8 mouse cellular contexts compared by ENCODE assay signal in the genomic region with DNA sequence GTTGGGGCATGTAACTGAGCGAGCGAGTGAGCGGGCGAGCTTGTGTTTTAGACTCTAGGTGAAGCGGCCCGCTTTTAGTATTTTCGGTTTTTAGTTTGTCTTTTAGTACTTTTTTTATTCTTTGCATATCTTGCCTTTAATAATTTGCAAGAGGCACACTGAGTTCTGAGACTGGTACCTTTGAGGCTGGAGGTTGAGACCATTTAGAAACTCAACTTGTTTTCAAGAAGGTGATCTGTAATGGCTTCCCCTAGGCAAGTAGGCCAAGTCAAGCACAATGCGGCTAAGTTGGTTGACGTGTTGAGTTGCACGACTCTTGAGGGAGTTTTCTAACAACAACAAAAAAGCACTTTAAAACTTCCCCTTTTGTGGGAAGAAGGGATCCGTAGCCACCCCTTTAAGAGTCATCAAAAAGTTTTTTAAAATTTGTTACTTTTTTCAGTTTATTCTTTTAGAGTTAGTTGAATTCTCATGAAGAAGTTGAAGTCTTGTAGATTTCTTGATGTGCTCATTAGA. TPM values are rescaled to one million over a fixed set of nuclear protein-coding genes. Genes with fewer than 3 reads are reported as not detected.
DNase-seq lines count a peak whose midpoint lies in the region; ATAC-seq and TF ChIP-seq lines count a peak whose summit lies in the region.

No protein-coding gene starts in this region.

- peak overlapping the region; percentile 80 for H3K9ac ChIP-seq in hindbrain, embryonic 16.5 days (ENCODE audit: low read depth, low read length)

- H3K36me3 ChIP-seq in hindbrain, embryonic 16.5 days (ENCODE audit: control insufficient read depth, insufficient read depth, low read length) = peaks cover 6% of the 10 kb centered on the region; the same call in 1 of the 2 replicates

- no peak for TF ChIP-seq CTCF in layer of hippocampus, adult 2 months (conservative IDR thresholded peaks at IDR 0.05)

- no peaks in the 10 kb centered on the region for H3K9me3 ChIP-seq in hindbrain, embryonic 16.5 days (ENCODE audit: control insufficient read depth, low read length)

- peak overlapping the region; percentile 72 for H3K27ac ChIP-seq in layer of hippocampus, adult 2 months
- peak overlapping the region; percentile 88; the same call in 1 of the 2 replicates for H3K27ac ChIP-seq in hindbrain, embryonic 16.5 days (ENCODE audit: low read depth, low read length)

- no peaks in the 10 kb centered on the region; the same call in 1 of the 2 replicates for H3K4me1 ChIP-seq in hindbrain, embryonic 16.5 days (ENCODE audit: control insufficient read depth, insufficient read depth, low read depth, low read length)

- H3K27me3 ChIP-seq in hindbrain, embryonic 16.5 days (replicated peaks; ENCODE audit: control insufficient read depth, insufficient read depth, low read length) = no peaks in the 10 kb centered on the region

- no peak for DNase-seq in layer of hippocampus, adult 2 months (ENCODE audit: low spot score in 2 of 2)
- DNase-seq in layer of hippocampus, adult 9-10 months (ENCODE audit: low spot score) = no peak
- peak; percentile 67 for DNase-seq in embryo, embryonic 10 days (ENCODE audit: low spot score)
- no peak for DNase-seq in frontal cortex, postnatal 10 days (ENCODE audit: low spot score in 2 of 2)
- DNase-seq in urinary bladder, adult 2 months (ENCODE audit: low spot score) = no peak
- DNase-seq in right cerebral cortex, postnatal 25 days = no peak

- ATAC-seq in hindbrain, embryonic 16.5 days = no peak
- peak; percentile 39 for ATAC-seq in megakaryocyte, adult 5-6 weeks (ENCODE audit: poor library complexity, severe bottlenecking)

- H3K4me2 ChIP-seq in hindbrain, embryonic 16.5 days (ENCODE audit: low read length) = peak overlapping the region; percentile 93

- H3K4me3 ChIP-seq in layer of hippocampus, adult 2 months = peak overlapping the region; percentile 72
- peak overlapping the region; percentile 81 for H3K4me3 ChIP-seq in hindbrain, embryonic 16.5 days (ENCODE audit: low read length)

- 3% methylated on average over 11 of the region's 11 CpGs for WGBS in hindbrain, embryonic 16.5 days

RNA-seq across cellular contexts. Expression of a gene that starts 1.7 kb away (rescaled TPM):
- 1 to 10 TPM; 3.4 to 4.4 TPM for total RNA-seq in layer of hippocampus, adult 2 months (2021)
- polyA plus RNA-seq in hindbrain, embryonic 16.5 days (2015; fragmentation: Nextera tagmentation; extraction: Ambion mirVana) = 5.9 and 6.9 TPM in 2 replicates
- 19.9 and 21.1 TPM in 2 replicates for total RNA-seq in megakaryocyte, adult 5-6 weeks (2015)
- total RNA-seq in megakaryocyte, adult 5-6 weeks (2017) = 31.5 and 37.9 TPM in 2 replicates
- polyA plus RNA-seq in urinary bladder, adult 2 months (2012; rRNA removed) = 12.4 and 14.3 TPM in 2 replicates

RNA-seq across cellular contexts. Expression of a gene that starts 42.9 kb away (rescaled TPM):
- total RNA-seq in layer of hippocampus, adult 2 months (2021) = 10 to 100 TPM; 25.7 to 25.9 TPM
- 33.2 and 34.7 TPM in 2 replicates for polyA plus RNA-seq in hindbrain, embryonic 16.5 days (2015; fragmentation: Nextera tagmentation; extraction: Ambion mirVana)
- 18.0 and 24.7 TPM in 2 replicates for total RNA-seq in megakaryocyte, adult 5-6 weeks (2015)
- total RNA-seq in megakaryocyte, adult 5-6 weeks (2017) = 10.2 and 15.8 TPM in 2 replicates
- polyA plus RNA-seq in urinary bladder, adult 2 months (2012; rRNA removed) = 13.3 TPM in 2 replicates

RNA-seq across cellular contexts. Expression of a gene that starts 43.0 kb away (rescaled TPM):
- 10 to 100 TPM; 48.3 to 51.5 TPM for total RNA-seq in layer of hippocampus, adult 2 months (2021)
- polyA plus RNA-seq in hindbrain, embryonic 16.5 days (2015; fragmentation: Nextera tagmentation; extraction: Ambion mirVana) = 52.4 and 59.2 TPM in 2 replicates
- 60.9 and 79.2 TPM in 2 replicates for total RNA-seq in megakaryocyte, adult 5-6 weeks (2015)
- 100 and 101 TPM in 2 replicates for total RNA-seq in megakaryocyte, adult 5-6 weeks (2017)
- 30.9 and 32.3 TPM in 2 replicates for polyA plus RNA-seq in urinary bladder, adult 2 months (2012; rRNA removed)

RNA-seq across cellular contexts. Expression of a gene that starts 55.7 kb away (rescaled TPM):
- total RNA-seq in layer of hippocampus, adult 2 months (2021) = not detected
- 0.80 and 1.5 TPM in 2 replicates for polyA plus RNA-seq in hindbrain, embryonic 16.5 days (2015; fragmentation: Nextera tagmentation; extraction: Ambion mirVana)
- 2.2 and 4.9 TPM in 2 replicates for total RNA-seq in megakaryocyte, adult 5-6 weeks (2015)
- 3.3 and 5.4 TPM in 2 replicates for total RNA-seq in megakaryocyte, adult 5-6 weeks (2017)
- 1.0 and 1.7 TPM in 2 replicates for polyA plus RNA-seq in urinary bladder, adult 2 months (2012; rRNA removed)
